Mouse (Mus musculus) kidney, postnatal 10 days (tissue): ENCODE measurements around the gene Ncln.
A peak's percentile ranks its signal among the peaks of the same experiment; 100 is the strongest.

Experiments
- DNase-seq: peaks from one replicate; pipeline ENCODE4 v3.0.0; 2021; ENCODE audit warnings: mixed read lengths

Ncln gene

DNA sequence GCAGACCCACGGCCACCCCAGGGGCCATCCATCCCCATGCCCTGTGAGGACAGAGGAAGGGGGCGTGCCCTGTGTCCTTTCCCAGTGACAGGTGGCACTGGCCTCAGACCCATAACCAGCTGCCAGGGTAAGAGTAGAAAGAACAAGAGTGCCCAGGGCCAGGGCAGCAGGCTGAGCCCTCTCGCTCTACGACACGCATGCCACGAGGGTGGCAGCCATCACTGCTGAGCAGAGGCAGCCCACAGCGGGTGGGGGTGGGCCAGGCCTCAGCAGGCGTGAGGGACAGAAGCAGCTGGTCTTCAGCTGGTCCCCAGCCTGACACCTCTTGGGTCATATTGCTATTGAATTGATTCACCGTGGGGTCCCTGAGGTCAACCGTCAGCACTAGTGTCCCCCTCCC, 9.7 kb downstream of the Ncln start:
- DNase-seq: no peak

DNA sequence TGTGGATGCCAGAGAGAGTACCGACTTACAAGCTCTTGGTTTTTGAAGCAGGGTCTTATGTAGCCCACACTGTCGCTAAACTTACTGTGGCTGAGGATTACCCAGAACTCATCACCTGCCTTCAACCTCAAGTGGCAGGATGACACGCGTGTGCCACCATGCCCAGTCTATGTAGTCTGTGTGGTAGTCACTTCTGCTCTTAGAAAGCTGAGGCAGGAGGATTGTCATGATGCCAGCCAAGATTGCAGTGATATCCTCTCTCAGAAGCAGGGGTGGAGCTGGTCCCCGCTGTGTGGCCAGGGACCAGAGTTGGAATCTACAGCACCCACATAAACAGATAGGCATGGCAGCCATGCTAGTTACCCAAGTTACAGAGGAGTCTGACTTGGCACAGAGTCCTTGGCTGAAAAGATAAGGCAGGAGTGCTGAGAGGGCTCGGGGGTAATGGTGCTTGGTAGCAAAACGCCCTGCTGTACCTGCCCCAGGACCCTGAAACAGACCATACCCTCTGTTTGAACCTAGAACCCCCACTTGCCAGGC, 10.6 kb downstream of the Ncln start:
- DNase-seq: no peak

DNA sequence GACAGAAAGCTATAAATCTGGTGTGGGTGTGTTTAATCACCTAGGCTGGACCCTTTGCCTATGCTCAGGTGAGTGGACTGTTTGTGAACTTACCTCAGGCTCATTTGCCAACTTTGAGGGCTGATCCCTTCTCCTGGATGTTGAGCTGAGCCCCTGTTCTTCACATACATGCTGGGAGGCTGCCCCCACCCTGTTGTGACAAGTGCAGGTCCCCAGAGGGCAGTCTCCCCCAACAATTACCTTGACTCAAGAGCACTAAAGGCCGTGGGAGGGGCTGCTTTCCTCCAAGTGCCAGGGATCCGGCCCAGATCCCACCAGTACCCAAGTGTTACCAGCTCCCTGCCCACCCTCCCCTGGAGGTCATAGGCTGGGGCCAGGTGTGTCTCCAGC, 11.1 kb downstream of the Ncln start:
- DNase-seq: no peak

- DNase-seq: no peak
These were observed 11.6 kb downstream of the Ncln start for GRCm38 (mm10) chr10:81484441-81485059.

DNA sequence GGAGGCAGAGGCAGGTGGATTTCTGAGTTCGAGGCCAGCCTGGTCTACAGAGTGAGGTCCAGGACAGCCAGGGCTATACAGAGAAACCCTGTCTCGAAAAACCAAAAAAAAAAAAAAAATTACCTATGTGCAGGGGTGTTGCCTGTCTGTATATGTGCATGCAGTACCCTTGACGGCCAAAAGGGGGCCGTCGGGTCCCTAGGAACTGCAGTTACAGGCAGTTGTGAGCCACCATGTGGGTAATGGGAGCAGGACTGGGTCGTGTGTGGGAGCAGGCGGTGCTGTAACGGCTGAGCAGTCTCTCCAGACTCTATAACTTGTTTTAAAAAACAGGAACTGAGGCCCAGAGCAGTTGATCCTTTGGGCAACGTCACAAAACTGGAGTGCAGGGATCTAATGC, 12.2 kb downstream of the Ncln start:
- DNase-seq: peak; percentile 53

DNA sequence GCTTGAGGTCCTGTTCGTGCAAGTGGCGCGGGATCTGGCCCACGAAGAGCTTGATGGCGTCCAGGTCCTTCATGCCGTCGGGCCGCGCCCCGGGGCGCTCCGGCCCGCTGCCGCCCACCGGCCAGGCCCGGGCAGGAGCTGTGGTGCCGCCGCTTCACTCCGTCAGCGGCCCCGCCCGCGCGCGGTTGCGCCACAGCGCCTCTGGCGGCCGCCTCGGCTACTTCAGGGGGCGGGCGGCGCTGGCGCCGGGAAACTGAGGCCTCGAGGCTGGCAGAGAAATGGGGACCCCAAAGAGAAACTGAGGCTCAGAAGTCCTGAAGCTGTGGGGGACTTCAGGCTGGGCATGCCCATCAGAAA, 13.7 kb downstream of the Ncln start, which contains the start of gene Celf5:
Gene Celf5 (minus strand): TSS at position 177 of the 357 bp plus-strand sequence.
- peak; percentile 67 for DNase-seq

- DNase-seq: no peak
These were observed 14.3 kb downstream of the Ncln start for GRCm38 (mm10) chr10:81481605-81482532.

GRCm38 (mm10) chr10:81474461-81474860, 21.7 kb downstream of the Ncln start:
- DNase-seq: no peak

DNA sequence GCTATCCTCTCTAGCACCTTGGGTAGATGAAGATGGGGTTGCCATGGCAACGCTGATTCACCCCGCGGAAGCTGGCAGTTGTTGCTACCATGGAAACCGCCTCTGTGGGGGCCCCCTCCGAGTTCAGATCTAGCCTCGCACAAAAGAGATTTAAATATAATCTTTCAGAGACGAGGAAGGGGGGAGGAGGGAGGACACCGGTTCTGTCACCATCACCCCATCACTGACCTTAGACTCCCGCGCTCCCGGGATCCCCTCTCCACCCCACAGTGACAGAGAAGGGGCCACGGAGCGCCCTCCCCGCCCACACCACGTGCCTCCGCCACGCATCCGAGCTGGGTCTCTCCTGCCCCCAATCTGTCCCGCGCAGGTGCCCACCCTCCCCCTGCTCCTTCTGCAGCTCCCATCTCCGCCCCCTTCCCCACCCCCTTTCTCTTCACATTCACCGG, 23.2 kb downstream of the Ncln start:
- no peak for DNase-seq

DNA sequence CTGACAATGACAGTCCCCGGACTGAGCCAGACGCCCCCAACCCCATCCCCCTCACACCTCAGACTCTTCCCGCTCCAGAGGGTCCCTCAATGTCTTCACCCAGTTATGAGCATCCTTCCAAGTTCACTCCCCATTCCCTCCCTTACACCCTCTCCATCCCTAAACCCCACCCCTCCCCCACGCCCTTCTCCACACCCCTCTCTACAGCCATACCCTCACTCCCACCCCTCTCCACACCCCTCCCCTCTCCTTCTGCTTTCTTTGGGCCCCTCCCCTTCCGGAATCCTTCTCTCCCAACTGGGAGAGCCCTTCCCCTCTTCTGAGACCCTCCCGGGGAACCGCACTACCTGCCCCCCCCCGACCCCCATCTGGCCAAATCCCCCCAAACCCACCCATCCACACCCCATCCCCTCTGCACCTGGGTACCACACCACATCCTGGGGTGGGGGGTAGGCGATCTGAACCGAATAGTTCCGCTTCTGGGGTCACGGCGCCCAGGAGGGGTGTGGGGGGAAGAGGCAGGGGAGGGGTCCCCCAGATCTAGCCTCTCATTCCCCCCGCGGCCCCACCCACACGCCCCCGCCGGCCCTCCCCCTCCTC, 23.7 kb downstream of the Ncln start:
- no peak for DNase-seq

DNA sequence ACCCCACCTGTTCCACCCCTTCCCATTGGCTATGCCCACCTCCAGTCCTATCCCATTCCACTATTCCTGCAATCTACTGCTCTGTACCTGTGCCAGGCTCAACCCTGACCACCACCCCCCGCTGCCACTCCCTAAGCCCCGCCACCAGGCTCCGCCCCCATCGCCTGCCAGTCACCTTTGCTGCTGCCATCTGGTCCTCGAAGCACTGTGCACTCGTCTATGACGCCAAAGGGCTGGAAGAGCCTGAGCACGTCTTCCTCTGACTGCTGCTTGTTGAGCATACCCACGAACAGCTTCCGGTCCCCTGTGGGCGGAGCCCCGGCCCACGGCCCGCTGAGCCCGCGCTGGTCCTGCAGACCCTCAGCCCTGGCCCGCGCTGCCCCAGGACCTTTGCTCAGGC, 25.7 kb downstream of the Ncln start:
- DNase-seq: no peak

GRCm38 (mm10) chr10:81469253-81469652, 26.9 kb downstream of the Ncln start:
- DNase-seq: no peak

GRCm38 (mm10) chr10:81467670-81468235, 28.4 kb downstream of the Ncln start:
- DNase-seq: peak; percentile 5

GRCm38 (mm10) chr10:81466881-81467280, 29.3 kb downstream of the Ncln start:
- DNase-seq: peak; percentile 10

GRCm38 (mm10) chr10:81466066-81466465, 30.1 kb downstream of the Ncln start:
- peak; percentile 4 for DNase-seq

GRCm38 (mm10) chr10:81465265-81465645, 30.9 kb downstream of the Ncln start:
- DNase-seq: peak; percentile 22

- DNase-seq: peak; percentile 71
These were observed 31.6 kb downstream of the Ncln start for GRCm38 (mm10) chr10:81464405-81465264.

- peak; percentile 4 for DNase-seq
These were observed 32.7 kb downstream of the Ncln start for GRCm38 (mm10) chr10:81463531-81463930.

DNA sequence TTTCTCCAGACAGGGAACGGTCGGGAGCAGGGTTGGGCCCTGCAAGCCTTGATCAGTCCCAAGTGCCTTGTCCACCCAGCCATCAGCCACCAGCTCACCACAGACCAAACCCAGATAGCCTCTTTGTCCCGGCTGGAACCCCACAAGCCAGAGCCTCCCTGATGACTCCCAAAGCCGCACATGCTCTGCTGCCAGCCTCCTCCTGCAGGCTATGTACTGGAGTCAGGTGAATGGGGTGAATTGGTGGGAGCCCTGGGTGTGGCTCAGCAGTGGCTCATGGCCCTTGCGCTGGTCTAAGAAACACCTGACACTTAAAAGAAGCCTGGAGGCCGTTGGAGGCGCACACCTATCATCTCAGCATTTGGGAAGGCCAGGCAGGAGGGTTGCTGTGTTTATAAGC, 33.3 kb downstream of the Ncln start:
- DNase-seq: peak; percentile 5

DNA sequence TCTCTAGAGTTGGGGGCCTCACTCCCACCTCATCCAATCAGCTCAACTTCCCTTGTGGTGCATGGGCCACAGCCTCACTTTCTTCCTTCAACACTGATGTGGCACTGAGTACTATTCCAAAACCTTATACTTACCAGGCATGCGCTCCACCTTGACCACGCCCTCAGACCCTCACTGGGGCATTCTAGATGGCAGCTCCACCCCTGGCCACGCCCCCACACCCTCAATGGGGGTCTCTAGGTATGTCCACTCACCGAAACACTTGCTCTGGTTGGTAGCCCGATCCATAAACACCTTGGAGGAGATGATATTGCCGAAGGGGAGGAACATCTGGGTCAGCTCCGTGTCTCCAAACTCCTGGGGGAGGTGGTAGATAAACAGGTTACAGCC, 33.8 kb downstream of the Ncln start:
- peak; percentile 32 for DNase-seq

- peak; percentile 25 for DNase-seq
These were observed 34.3 kb downstream of the Ncln start for GRCm38 (mm10) chr10:81461673-81462414.
